Mouse (Mus musculus): ENCODE measurements around the gene Cdh20.

Cdh20 gene

GRCm38 (mm10) chr1:104768371-104769249 is at the start of gene Cdh20:
Gene Cdh20 (plus strand): TSS chr1:104768529.
- DNase-seq: peak; percentile 35

- no peak for DNase-seq
These were observed 21.5 kb upstream of the Cdh20 start for GRCm38 (mm10) chr1:104746816-104747215.

- DNase-seq: no peak
These were observed 20.9 kb upstream of the Cdh20 start for GRCm38 (mm10) chr1:104747438-104747837.

- DNase-seq: peak; percentile 62
These were observed 13.8 kb upstream of the Cdh20 start for GRCm38 (mm10) chr1:104754483-104754882.

GRCm38 (mm10) chr1:104755896-104756295 is 12.4 kb upstream of the Cdh20 start:
- DNase-seq: no peak

GRCm38 (mm10) chr1:104769250-104769607 is 900 bp downstream of the Cdh20 start:
- DNase-seq: peak; percentile 42

GRCm38 (mm10) chr1:104771937-104772336 is 3.6 kb downstream of the Cdh20 start:
- DNase-seq: no peak

GRCm38 (mm10) chr1:104773207-104773606 is 4.9 kb downstream of the Cdh20 start:
- no peak for DNase-seq

GRCm38 (mm10) chr1:104793488-104793887 is 25.2 kb downstream of the Cdh20 start:
- no peak for DNase-seq

GRCm38 (mm10) chr1:104796146-104796545 is 27.8 kb downstream of the Cdh20 start:
- no peak for DNase-seq

GRCm38 (mm10) chr1:104797139-104797538 is 28.8 kb downstream of the Cdh20 start:
- DNase-seq: no peak

GRCm38 (mm10) chr1:104804746-104805145 is 36.4 kb downstream of the Cdh20 start:
- no peak for DNase-seq

- DNase-seq: no peak
These were observed 38.9 kb downstream of the Cdh20 start for GRCm38 (mm10) chr1:104807214-104807613.

GRCm38 (mm10) chr1:104817510-104817909 is 49.2 kb downstream of the Cdh20 start:
- DNase-seq: no peak

- DNase-seq: peak; percentile 13
These were observed 59.8 kb downstream of the Cdh20 start for GRCm38 (mm10) chr1:104828106-104828505.

GRCm38 (mm10) chr1:104838206-104838915 is 70.0 kb downstream of the Cdh20 start:
- no peak for DNase-seq

GRCm38 (mm10) chr1:104839051-104839450 is 70.7 kb downstream of the Cdh20 start:
- no peak for DNase-seq

- DNase-seq: no peak
These were observed 80.1 kb downstream of the Cdh20 start for GRCm38 (mm10) chr1:104848256-104848919.

- DNase-seq: no peak
These were observed 80.6 kb downstream of the Cdh20 start for GRCm38 (mm10) chr1:104848920-104849272.

- DNase-seq: no peak
These were observed 109.1 kb downstream of the Cdh20 start for GRCm38 (mm10) chr1:104877384-104877783.

- no peak for DNase-seq
These were observed 133.5 kb downstream of the Cdh20 start for GRCm38 (mm10) chr1:104901815-104902214.

GRCm38 (mm10) chr1:104903409-104903808 is 135.1 kb downstream of the Cdh20 start:
- no peak for DNase-seq

GRCm38 (mm10) chr1:104912407-104912806 is 144.1 kb downstream of the Cdh20 start:
- DNase-seq: no peak

GRCm38 (mm10) chr1:104916507-104916906 is 148.2 kb downstream of the Cdh20 start:
- DNase-seq: no peak

All from cerebellum, adult 11 months (tissue).